16 mouse cellular contexts compared by ENCODE assay signal in genomic region chr2:106837241-106837640, GRCm38 (mm10).
"Had no signal": no experiment of that assay in that cellular context is flagged by ENCODE, and none has a peak within 500 bp of the region (broad histone marks: within the 10 kb centered on the region; RNA-seq: fewer than 3 reads in every experiment).

No protein-coding gene starts in this region.

- H3K9me3 ChIP-seq: liver, embryonic 15.5 days; lung, embryonic 15.5 days; midbrain, embryonic 12.5 days; neural tube, embryonic 13.5 days had no signal

- H3K27ac ChIP-seq: layer of hippocampus, adult 2 months; liver, embryonic 15.5 days; lung, embryonic 15.5 days; macrophage; midbrain, embryonic 12.5 days; neural tube, embryonic 13.5 days; stomach, postnatal 0 days had no signal

- DNase-seq: kidney, adult 9 months; kidney, postnatal 10 days; kidney, postnatal 4 days; left cerebral cortex, postnatal 4 days; lung, postnatal 14 days; retina, postnatal 1 day; thymus, postnatal 4 days had no signal

- H3K4me2 ChIP-seq: liver, embryonic 11.5 days; liver, embryonic 15.5 days; lung, embryonic 15.5 days; midbrain, embryonic 12.5 days; neural tube, embryonic 13.5 days had no signal

- H3K9ac ChIP-seq: liver, embryonic 15.5 days; lung, embryonic 15.5 days; midbrain, embryonic 12.5 days; neural tube, embryonic 13.5 days had no signal

- H3K36me3 ChIP-seq: liver, embryonic 15.5 days; lung, embryonic 15.5 days; midbrain, embryonic 12.5 days; neural tube, embryonic 13.5 days had no signal

- H3K27me3 ChIP-seq: liver, embryonic 15.5 days; lung, embryonic 15.5 days; megakaryocyte, embryonic 14.5 days; neural tube, embryonic 13.5 days had no signal

- H3K4me3 ChIP-seq: layer of hippocampus, adult 2 months; liver, embryonic 15.5 days; lung, embryonic 15.5 days; megakaryocyte, embryonic 14.5 days; midbrain, embryonic 12.5 days; neural tube, embryonic 13.5 days had no signal

- H3K4me1 ChIP-seq: liver, embryonic 15.5 days; megakaryocyte, embryonic 14.5 days had no signal
